Mouse (Mus musculus) CH12.LX (cell line): ENCODE measurements around the gene Ryr1.

ENCODE experiments used
- CTCF ChIP-seq, 2 experiments: IDR thresholded peaks in 1 of 2; conservative IDR thresholded peaks in 1 of 2; 2 replicates each; pipeline ENCODE4 v1.5.1; 2011 to 2012; ENCODE audit warnings: low read depth in 2 of 2, low read length in 2 of 2, improper control_type of control experiment in 1 of 2, inconsistent platforms in 1 of 2, mild to moderate bottlenecking in 1 of 2, moderate library complexity in 1 of 2
- GABPA ChIP-seq: IDR thresholded peaks from 2 replicates; pipeline ENCODE4 v1.6.1; 2012; ENCODE audit warnings: low read depth, low read length, improper control_type of control experiment, inconsistent platforms; ENCODE audit not compliant: insufficient replicate concordance
- MYC ChIP-seq: IDR thresholded peaks from 2 replicates; pipeline ENCODE4 v1.6.1; 2011; ENCODE audit warnings: low read depth, mild to moderate bottlenecking, improper control_type of control experiment, low read length
- ZMIZ1 ChIP-seq: IDR thresholded peaks from 2 replicates; pipeline ENCODE4 v1.6.1; 2012; ENCODE audit warnings: low read depth, mild to moderate bottlenecking, inconsistent platforms, low read length, improper control_type of control experiment

DNA sequence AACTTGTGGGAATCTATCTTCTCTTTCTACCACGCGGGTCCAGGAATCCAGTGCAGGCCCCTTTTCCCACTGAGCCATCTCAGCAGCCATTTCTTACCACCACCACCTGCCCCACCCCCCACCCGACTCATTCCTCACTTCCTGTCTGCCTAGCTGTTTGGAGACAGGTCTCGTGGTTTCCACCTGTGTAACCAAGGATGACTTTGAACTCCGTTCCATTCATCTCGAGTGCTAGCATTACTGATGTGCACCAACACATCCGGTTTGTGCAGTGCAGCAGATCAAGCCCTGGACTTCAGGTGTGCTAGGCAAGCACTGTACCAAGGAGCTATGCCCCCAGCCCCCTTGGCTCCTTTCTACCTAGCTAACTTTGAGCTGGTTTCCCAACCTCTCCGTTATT, 16.4 kb upstream of the Ryr1 start:
- TF ChIP-seq CTCF (conservative IDR thresholded peaks at IDR 0.05 in 1 of 2, IDR thresholded peaks at IDR 0.05 in 1 of 2; ENCODE audit: low read depth in 2 of 2, low read length in 2 of 2), result no peak
- no peak for TF ChIP-seq ZMIZ1
- TF ChIP-seq GABPA, result no peak
- no peak for TF ChIP-seq MYC
